Mouse (Mus musculus) embryonic facial prominence, embryonic 14.5 days (tissue): ENCODE data around the gene Tmem144. TPM values are rescaled to one million over a fixed set of nuclear protein-coding genes. Genes with fewer than 3 reads are reported as not detected.
A peak's percentile ranks its signal among the peaks of the same experiment; 100 is the strongest.

Experiments
- ATAC-seq: fragments of 200-750 bp; cut with Nextera tagmentation; 2 replicates; pipeline ENCODE4 v1.8.0; 2017; ENCODE audit warnings: low read depth, moderate number of reproducible peaks, moderate TSS enrichment
- DNase-seq: peaks from one replicate; pipeline ENCODE4 v3.0.0-alpha.2; 2015; ENCODE audit warnings: low spot score
- H3K27ac ChIP-seq: fragments of 300-500 bp; sonication (generic); replicated peaks from 2 replicates; pipeline ENCODE4 v1.5.1; 2014; ENCODE audit warnings: low read depth, mild to moderate bottlenecking, low read length, moderate library complexity
- H3K27me3 ChIP-seq: fragments of 300-500 bp; sonication (generic); replicated peaks from 2 replicates; pipeline ENCODE4 v1.6.1; 2014; ENCODE audit warnings: low read length; ENCODE audit not compliant: control insufficient read depth, insufficient read depth
- H3K36me3 ChIP-seq: fragments of 300-500 bp; sonication (generic); 2 replicates; pipeline ENCODE4 v1.6.1; 2014; ENCODE audit warnings: low read length, mixed read lengths; ENCODE audit not compliant: control insufficient read depth, insufficient read depth
- H3K4me1 ChIP-seq: fragments of 300-500 bp; sonication (generic); 2 replicates; pipeline ENCODE4 v1.6.1; 2014; ENCODE audit warnings: antibody characterized with exemption, low read length; ENCODE audit not compliant: control insufficient read depth, insufficient read depth
- H3K4me2 ChIP-seq: fragments of 300-500 bp; sonication (generic); 2 replicates; pipeline ENCODE4 v1.6.1; 2014; ENCODE audit warnings: low read depth, mild to moderate bottlenecking, low read length, moderate library complexity, mixed read lengths
- H3K4me3 ChIP-seq: fragments of 300-500 bp; sonication (generic); 2 replicates; pipeline ENCODE4 v1.5.1; 2014; ENCODE audit warnings: low read depth, mild to moderate bottlenecking, low read length
- H3K9ac ChIP-seq: fragments of 300-500 bp; sonication (generic); 2 replicates; pipeline ENCODE4 v1.6.1; 2014; ENCODE audit warnings: low read depth, mild to moderate bottlenecking, low read length, moderate library complexity, mixed read lengths
- H3K9me3 ChIP-seq: fragments of 300-500 bp; sonication (generic); 2 replicates; pipeline ENCODE4 v1.6.1; 2016; ENCODE audit warnings: low read length; ENCODE audit not compliant: control insufficient read depth
- WGBS: fragments of 180-500 bp; shearing (Covaris S2); extraction: QIAGEN DNeasy Blood & Tissue Kit; methylation state at CpG from one replicate; pipeline ENCODE4 v1.1.7; 2014; 5-methylcytosine and 5-hydroxymethylcytosine counted together
- polyA plus RNA-seq: library from polyadenylated mRNA; unstranded; fragments of >200 nt; fragmentation: Nextera tagmentation; extraction: Ambion mirVana; gene quantifications from 2 replicates; pipeline ENCODE4 v1.2.1, GENCODE M21; 2014

Tmem144 gene
- polyA plus RNA-seq, 1 experiment from 2014 or later: 3.3 TPM

- 15% methylated on average over 11 of the region's 11 CpGs for WGBS
- DNase-seq (no peak), ATAC-seq (no peak)
- Histone ChIP-seq H3K27ac (no peak overlapping the region), H3K9me3 (no peaks in the 10 kb centered on the region), H3K36me3 (no peaks in the 10 kb centered on the region), H3K4me2 (peak overlapping the region; percentile 38), H3K9ac (no peak overlapping the region), H3K4me1 (no peaks in the 10 kb centered on the region), H3K4me3 (no peak overlapping the region), H3K27me3 (no peaks in the 10 kb centered on the region)
These were observed 68.2 kb downstream of the Tmem144 start for GRCm38 (mm10) chr3:79784362-79784736.

GRCm38 (mm10) chr3:79783630-79784361 is 68.8 kb downstream of the Tmem144 start:
- WGBS: 49% methylated on average over 10 of the region's 10 CpGs
- no peak for ATAC-seq

GRCm38 (mm10) chr3:79772701-79773100 is 79.9 kb downstream of the Tmem144 start:
- ATAC-seq: no peak

More at GRCm38 (mm10) chr3:79783630-79784361, 68.8 kb downstream of the Tmem144 start:
- Histone ChIP-seq H3K27ac (no peak overlapping the region), H3K4me1 (no peaks in the 10 kb centered on the region), H3K36me3 (no peaks in the 10 kb centered on the region), H3K4me2 (peak overlapping the region; percentile 38), H3K4me3 (no peak overlapping the region), H3K27me3 (no peaks in the 10 kb centered on the region), H3K9me3 (no peaks in the 10 kb centered on the region), H3K9ac (no peak overlapping the region)
- peak; percentile 15 for DNase-seq

More at GRCm38 (mm10) chr3:79772701-79773100, 79.9 kb downstream of the Tmem144 start:
- Histone ChIP-seq H3K4me3 (no peak overlapping the region), H3K27ac (no peak overlapping the region), H3K27me3 (no peaks in the 10 kb centered on the region), H3K9ac (no peak overlapping the region), H3K4me1 (no peaks in the 10 kb centered on the region), H3K36me3 (no peaks in the 10 kb centered on the region), H3K9me3 (no peaks in the 10 kb centered on the region), H3K4me2 (no peak overlapping the region)
- WGBS: 89% methylated on average over 2 of the region's 2 CpGs
- no peak for DNase-seq

Other genes starting within 250 kb of the Tmem144 start
- 23.3 and 26.5 TPM in 2 replicates for gene 4930579G24Rik, start 223.7 kb downstream of the Tmem144 start, polyA plus RNA-seq
- gene Etfdh, start 223.3 kb downstream of the Tmem144 start, polyA plus RNA-seq: 59.4 and 62.4 TPM in 2 replicates
- gene Rxfp1, start 114.9 kb downstream of the Tmem144 start, polyA plus RNA-seq: 0.46 and 0.54 TPM in 2 replicates
- gene Fam198b, start 31.8 kb upstream of the Tmem144 start, polyA plus RNA-seq: 9.3 and 9.4 TPM in 2 replicates